Mouse (Mus musculus): Measurements from ENCODE around the gene Chst13.

DNA sequence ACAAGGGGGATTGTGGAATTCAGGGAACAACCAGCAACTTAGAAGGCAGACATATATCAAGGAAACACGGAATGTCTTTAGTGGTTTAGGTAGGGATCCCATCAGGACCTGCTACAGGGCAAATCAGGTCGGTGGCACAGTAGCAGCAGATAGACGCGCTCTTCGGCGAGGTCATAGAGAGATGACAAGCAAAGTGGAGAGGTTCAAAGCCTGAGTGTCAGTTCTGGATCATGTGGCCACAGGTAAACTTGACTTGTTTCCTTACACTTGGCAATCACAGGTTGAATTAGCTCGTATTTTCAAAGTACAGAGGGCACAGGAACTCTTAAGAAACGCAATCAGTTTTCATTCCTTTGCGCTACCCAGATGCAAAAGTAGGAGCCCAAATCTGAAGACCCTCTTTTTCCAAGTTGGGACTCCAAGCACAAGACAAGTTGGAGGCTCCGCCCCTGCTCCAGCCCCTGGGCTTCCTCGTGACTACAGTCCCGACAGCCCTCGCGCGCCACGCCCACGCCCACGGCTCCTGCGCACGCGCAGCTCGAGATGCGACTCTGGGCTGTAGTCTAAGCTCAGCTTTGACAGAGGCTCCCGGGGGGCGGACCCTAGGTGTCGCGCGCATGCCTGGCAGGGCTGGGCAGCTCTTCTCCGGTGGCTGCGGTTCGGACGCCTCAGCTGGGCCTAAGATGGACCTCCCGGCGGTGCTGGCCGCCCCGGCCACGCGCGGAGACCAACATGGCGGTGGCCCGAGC is 44.2 kb upstream of the Chst13 start, which contains the start of gene Zxdc:
- TF ChIP-seq CTCF (IDR thresholded peaks at IDR 0.05) (peak; percentile 17; the same call in 1 of the 2 replicates), EP300 (IDR thresholded peaks at IDR 0.05) (no peak)

All from lung, postnatal 0 days (tissue).